Mouse (Mus musculus) heart, adult 11 months (tissue): Measurements from ENCODE around the gene Madd.

ENCODE experiments used
- DNase-seq: peaks from one replicate; pipeline ENCODE4 v3.0.0; 2022

Gene Madd

GRCm38 (mm10) chr2:91183711-91184405 is at the start of gene Madd:
Gene Madd, minus strand, starts transcription at chr2:91183837.
- peak; percentile 98 for DNase-seq

- no peak for DNase-seq
Observed at GRCm38 (mm10) chr2:91229735-91230134, 46.1 kb upstream of the Madd start.

- DNase-seq = no peak
Observed at GRCm38 (mm10) chr2:91223614-91224013, 40.0 kb upstream of the Madd start.

DNA sequence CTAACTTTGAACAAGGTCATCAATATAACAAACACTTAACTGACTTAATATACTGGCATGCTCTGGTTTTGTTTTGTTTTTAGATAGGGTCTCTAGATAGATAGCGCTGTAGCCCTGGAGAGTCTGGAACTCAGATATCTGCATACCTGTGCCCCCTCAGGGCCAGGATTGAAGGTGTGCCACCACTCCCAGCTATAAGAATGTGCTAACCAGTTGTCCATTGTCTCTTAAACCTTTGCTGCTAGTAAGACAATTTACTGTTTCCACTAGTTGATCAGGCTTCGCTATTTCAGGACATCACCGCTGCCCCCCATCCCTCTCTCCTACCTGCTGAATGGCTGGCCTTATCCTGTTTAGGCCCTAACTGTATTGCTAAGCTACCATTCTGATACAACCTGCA is 36.9 kb upstream of the Madd start:
- DNase-seq = no peak

- no peak for DNase-seq
Observed at GRCm38 (mm10) chr2:91217032-91217431, 33.4 kb upstream of the Madd start.

DNA sequence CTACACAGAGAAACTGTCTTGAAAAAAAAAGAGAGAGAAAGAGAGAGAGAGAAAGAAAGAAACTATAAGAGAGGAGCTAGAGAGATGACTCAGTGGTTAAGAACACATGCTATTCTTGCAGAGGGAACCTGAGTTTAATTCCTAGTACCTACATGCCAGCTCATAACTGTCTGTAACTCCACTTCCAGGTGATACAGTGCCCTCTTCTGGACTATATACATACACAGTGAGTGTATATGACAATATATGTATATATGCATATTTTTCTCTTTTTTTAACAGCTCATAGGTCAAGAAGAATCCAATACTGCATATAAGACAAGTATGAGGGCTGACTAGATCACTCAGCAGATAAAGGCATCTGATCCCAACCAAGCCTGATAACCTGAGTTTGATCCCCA is 29.7 kb upstream of the Madd start:
- no peak for DNase-seq

DNA sequence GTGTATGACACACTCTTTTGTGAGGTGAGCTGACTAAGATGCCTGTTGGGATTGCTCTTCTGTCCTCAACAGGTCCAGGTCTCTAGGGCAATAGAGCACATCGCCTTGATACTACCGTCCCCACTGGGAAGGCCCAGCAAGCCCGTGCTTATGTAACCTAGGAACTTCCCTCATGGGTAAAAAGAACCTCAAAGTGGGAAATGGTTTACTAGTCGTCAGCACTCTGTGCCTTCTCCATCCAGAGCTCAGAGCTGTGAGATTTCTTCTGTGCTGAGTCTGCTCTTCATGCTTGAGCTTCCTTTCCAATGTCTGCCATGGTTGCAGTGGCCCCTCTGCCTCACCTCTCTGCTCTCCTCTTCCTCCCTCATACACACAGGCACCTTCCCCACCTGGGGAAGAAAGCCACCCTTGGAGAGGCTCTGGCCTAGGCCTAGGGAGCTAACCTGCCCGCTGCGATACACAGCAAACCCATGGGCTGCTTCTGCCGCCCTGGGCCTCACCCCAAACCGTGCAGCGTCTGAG is 22.7 kb upstream of the Madd start:
- DNase-seq = peak; percentile 96

DNA sequence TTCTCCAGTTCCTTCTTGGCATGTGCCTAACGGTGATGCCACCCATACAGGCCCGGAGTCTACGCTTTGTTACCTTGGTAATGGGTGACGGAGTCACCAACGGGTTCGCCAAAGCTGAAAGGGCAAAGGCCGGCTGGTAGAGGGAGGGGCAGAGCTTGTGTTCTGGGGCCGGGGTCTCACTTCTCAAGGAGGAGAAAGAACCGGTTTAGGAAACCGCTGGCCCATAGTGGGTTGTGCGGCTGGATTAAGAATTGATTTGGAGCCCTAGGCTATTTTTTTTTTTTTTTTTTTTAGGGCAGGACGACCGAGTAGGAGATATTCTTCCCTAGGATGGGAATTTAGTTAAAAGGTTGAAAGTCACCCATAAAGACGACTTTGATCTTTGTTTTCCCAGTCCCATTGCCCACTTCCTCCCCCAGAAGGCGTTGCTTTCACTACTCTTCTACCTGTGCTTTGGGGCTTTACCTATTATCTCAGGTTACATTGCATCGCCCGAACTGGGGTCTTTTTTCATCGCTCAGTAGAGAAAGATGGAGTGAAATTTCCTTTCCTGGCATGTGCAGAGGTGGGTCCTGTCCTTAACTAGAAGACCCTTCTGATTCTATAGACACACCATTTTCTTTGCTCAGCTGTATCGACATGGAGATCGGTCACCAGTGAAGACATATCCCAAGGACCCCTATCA is 19.5 kb upstream of the Madd start:
- DNase-seq = no peak

- DNase-seq = peak; percentile 99
Observed at GRCm38 (mm10) chr2:91202222-91202971, 18.8 kb upstream of the Madd start, which contains the start of the genes Nr1h3 and Acp2. Gene Nr1h3, minus strand, starts transcription at chr2:91202834. Gene Acp2, plus strand, starts transcription at chr2:91202885.

DNA sequence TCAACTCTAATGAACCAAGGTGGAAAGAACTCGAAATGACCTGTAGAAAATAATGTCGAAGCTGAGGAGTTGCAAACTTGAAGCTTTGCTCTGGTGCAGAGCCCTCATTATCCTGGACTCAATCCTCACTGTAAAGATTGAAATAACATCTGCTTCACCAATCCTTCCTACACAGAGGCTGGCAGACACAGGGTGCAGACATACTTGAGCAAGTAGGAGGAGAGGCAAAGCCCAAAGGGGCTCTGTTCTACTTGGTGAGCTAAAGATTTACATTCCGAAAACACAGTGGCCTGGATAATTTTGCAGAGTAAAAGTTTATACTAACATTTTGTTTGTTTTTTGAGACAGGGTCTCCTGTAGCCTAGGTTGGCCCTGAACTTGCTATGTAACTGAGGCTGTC is 15.3 kb upstream of the Madd start:
- DNase-seq = no peak

DNA sequence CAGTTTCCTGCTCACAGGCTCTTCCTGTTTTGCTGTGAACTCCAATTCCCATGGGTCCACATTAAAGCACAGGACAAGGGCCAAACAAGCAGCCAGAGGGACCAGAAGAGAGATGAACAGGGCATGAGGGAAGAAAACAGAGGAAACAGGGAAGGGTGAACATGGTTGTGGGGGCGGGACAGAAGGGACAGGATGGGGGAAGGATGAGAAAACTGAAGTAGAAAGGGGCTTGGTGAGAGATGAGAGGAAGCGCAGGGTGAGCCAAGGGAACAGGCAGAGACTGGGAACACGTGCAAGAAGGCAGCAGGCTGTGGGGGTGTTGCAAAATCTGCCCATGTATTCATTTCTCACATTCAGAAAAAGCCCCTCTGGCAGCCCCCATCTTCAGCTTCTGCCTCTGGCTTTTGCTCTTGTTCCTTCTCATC is 13.0 kb upstream of the Madd start:
- peak; percentile 99 for DNase-seq

DNA sequence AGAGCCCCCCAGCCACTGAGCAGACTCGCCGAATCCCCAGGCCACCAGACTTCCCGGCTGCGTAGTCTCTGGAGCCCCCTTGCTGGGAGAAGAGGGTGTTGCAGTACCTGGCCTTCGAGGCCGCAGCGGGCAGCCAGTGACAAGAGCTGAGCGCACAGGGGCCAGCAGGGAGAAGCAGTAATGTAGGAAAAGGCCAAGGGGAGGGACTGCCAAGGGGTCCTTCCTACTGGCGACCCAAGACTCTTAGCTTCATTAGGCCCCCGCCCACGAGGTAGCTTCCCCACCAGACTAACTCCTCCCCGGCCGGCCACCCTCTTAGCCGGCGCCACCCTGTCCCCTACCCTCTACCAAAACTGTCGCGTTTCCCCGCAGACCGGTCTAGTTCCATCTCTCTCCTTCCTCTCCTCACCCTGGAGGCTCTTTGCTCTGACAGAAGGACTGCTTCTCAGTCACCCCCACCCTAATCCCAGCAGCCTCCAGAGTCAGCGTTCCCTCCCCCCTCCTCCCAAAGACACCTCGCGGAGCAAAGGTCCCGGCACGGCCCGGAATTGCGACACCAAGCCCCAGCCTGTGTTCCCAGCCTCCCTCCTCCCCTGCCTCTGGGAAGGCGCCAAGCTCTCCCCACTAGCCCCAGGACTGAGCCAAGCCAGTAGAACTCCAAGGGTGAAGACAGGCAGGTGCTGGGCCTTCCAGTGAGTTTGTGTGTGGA is 11.1 kb upstream of the Madd start:
- peak; percentile 99 for DNase-seq

GRCm38 (mm10) chr2:91190501-91190900 is 6.9 kb upstream of the Madd start:
- DNase-seq = peak; percentile 91

DNA sequence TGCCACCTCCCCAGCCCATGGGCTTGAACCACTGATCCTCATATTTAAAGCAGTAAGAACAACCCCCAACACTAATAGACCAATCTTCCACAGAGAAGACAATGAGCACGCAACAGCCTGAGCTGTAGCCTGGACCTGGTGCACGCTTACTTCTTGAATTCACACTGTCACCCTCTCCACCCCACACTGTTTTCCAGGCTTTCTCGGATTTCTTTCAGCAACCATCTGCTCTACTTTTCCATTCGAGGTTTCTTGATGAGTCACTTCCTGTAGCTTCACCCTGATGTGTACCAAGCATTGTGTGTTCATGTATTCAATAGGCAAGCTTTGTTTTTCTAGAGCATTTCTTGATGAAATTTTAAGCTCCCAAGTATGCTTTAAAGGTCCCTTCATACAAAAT is 3.8 kb upstream of the Madd start:
- DNase-seq = no peak

DNA sequence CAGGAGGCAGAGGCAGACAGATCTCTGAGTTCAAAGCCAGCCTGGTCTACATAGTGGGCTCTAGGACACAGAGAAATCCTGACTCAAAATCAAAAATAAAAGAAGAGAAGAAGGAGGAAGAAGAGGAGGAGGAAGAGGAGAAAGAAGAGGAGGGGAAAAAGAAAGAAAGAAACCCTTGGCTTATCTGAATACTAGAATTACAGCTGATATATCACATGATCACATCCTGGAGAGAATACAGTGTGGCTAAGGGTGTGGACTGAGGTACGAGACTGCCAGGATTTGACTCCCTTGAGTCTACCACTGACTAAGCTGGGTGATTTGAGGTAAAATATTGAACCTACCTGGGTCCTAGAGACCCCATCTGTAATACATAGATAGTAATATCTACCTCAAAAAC is 2.6 kb upstream of the Madd start:
- DNase-seq = no peak

- peak; percentile 99 for DNase-seq
Observed at GRCm38 (mm10) chr2:91183148-91183513, 506 bp downstream of the Madd start.

- peak; percentile 97 for DNase-seq
Observed at GRCm38 (mm10) chr2:91182405-91183147, 1.1 kb downstream of the Madd start.

- DNase-seq = peak; percentile 93
Observed at GRCm38 (mm10) chr2:91182016-91182404, 1.6 kb downstream of the Madd start.

- DNase-seq = no peak
Observed at GRCm38 (mm10) chr2:91180706-91181105, 2.9 kb downstream of the Madd start.

GRCm38 (mm10) chr2:91179825-91180224 is 3.8 kb downstream of the Madd start:
- DNase-seq = no peak

GRCm38 (mm10) chr2:91176234-91176633 is 7.4 kb downstream of the Madd start:
- DNase-seq = no peak

- DNase-seq = no peak
Observed at GRCm38 (mm10) chr2:91175490-91175889, 8.1 kb downstream of the Madd start.
